Mouse (Mus musculus): Measurements from ENCODE around the gene D430019H16Rik. TPM values are rescaled to one million over a fixed set of nuclear protein-coding genes. Genes with fewer than 3 reads are reported as not detected.

Gene D430019H16Rik
- polyA plus RNA-seq, 1 experiment from 2014 or later: 7.9 TPM

Other genes starting within 250 kb of the D430019H16Rik start
- gene Tcl1, start 231.1 kb upstream of the D430019H16Rik start, polyA plus RNA-seq (2016; fragmentation: Nextera tagmentation; extraction: Ambion mirVana): not detected in 2 replicates
- 1.4 and 1.7 TPM in 2 replicates for gene Tunar, start 120.0 kb upstream of the D430019H16Rik start, polyA plus RNA-seq (2016; fragmentation: Nextera tagmentation; extraction: Ambion mirVana)
- 0.35 and 0.40 TPM in 2 replicates for gene Bdkrb2, start 109.4 kb downstream of the D430019H16Rik start, polyA plus RNA-seq (2016; fragmentation: Nextera tagmentation; extraction: Ambion mirVana)
- gene Bdkrb1, start 149.2 kb downstream of the D430019H16Rik start, polyA plus RNA-seq (2016; fragmentation: Nextera tagmentation; extraction: Ambion mirVana): 0.24 TPM in 1 of 2 replicates, not detected in the other
- 27.8 and 28.5 TPM in 2 replicates for gene Gskip, start 231.0 kb downstream of the D430019H16Rik start, polyA plus RNA-seq (2016; fragmentation: Nextera tagmentation; extraction: Ambion mirVana)
- 17.7 and 18.3 TPM in 2 replicates for gene Atg2b, start 231.4 kb downstream of the D430019H16Rik start, polyA plus RNA-seq (2016; fragmentation: Nextera tagmentation; extraction: Ambion mirVana)